Mouse (Mus musculus) hindbrain, embryonic 13.5 days (tissue): Measurements from ENCODE around the gene Epop. TPM values are rescaled to one million over a fixed set of nuclear protein-coding genes. Genes with fewer than 3 reads are reported as not detected.
"Not testable (repeated sequence)": the region's sequence is repeated elsewhere in the genome, so short reads cannot be mapped to it uniquely, and the experiment has no call there.

Source experiments
- ATAC-seq: fragments of 200-750 bp; cut with Nextera tagmentation; 2 replicates; pipeline ENCODE4 v1.8.0; 2017; ENCODE audit warnings: moderate TSS enrichment; ENCODE audit not compliant: low FRiP score
- H3K27ac ChIP-seq: fragments of 300-500 bp; sonication (generic); 2 replicates; pipeline ENCODE4 v1.5.1; 2015; ENCODE audit warnings: inconsistent platforms, mild to moderate bottlenecking, moderate library complexity
- H3K27me3 ChIP-seq: fragments of 300-500 bp; sonication (generic); 2 replicates; pipeline ENCODE4 v1.6.1; 2015; ENCODE audit warnings: mild to moderate bottlenecking, inconsistent platforms
- H3K36me3 ChIP-seq: fragments of 300-500 bp; sonication (generic); 2 replicates; pipeline ENCODE4 v1.6.1; 2015; ENCODE audit warnings: mild to moderate bottlenecking, inconsistent platforms
- H3K4me1 ChIP-seq: fragments of 300-500 bp; sonication (generic); replicated peaks from 2 replicates; pipeline ENCODE4 v1.6.1; 2015; ENCODE audit warnings: inconsistent platforms
- H3K4me2 ChIP-seq: fragments of 300-500 bp; sonication (generic); 2 replicates; pipeline ENCODE4 v1.6.1; 2015; ENCODE audit warnings: inconsistent platforms, mild to moderate bottlenecking, moderate library complexity
- H3K4me3 ChIP-seq: fragments of 300-500 bp; sonication (generic); 2 replicates; pipeline ENCODE4 v1.5.1; 2015; ENCODE audit warnings: mild to moderate bottlenecking, inconsistent platforms
- H3K9ac ChIP-seq: fragments of 300-500 bp; sonication (generic); 2 replicates; pipeline ENCODE4 v1.6.1; 2015; ENCODE audit warnings: mild to moderate bottlenecking, inconsistent platforms
- H3K9me3 ChIP-seq: fragments of 300-500 bp; sonication (generic); 2 replicates; pipeline ENCODE4 v1.6.1; 2016; ENCODE audit warnings: inconsistent platforms
- WGBS: fragments of 180-500 bp; shearing (Covaris S2); methylation state at CpG from one replicate; pipeline ENCODE4 v1.1.7; 2015; 5-methylcytosine and 5-hydroxymethylcytosine counted together
- polyA plus RNA-seq: library from polyadenylated mRNA; unstranded; fragments of >200 nt; fragmentation: Nextera tagmentation; extraction: Ambion mirVana; gene quantifications from 2 replicates; pipeline ENCODE4 v1.2.1, GENCODE M21; 2015

Gene Epop
- polyA plus RNA-seq, 1 experiment from 2014 or later: 3.0 TPM

- peaks cover 29% of the 10 kb centered on the region for H3K27me3 ChIP-seq
- WGBS: 14% methylated on average over 13 of the region's 13 CpGs
- H3K9ac ChIP-seq: peak overlapping the region; percentile 87
- peak overlapping the region; percentile 82 for H3K4me2 ChIP-seq
- H3K4me3 ChIP-seq: peak overlapping the region; percentile 87
- H3K27ac ChIP-seq: peak overlapping the region; percentile 66; the same call in 1 of the 2 replicates
- H3K4me1 ChIP-seq: peaks cover 36% of the 10 kb centered on the region
- no peaks in the 10 kb centered on the region for H3K36me3 ChIP-seq
- ATAC-seq: peak; percentile 9
- H3K9me3 ChIP-seq: no peaks in the 10 kb centered on the region
These were observed 29.9 kb upstream of the Epop start for GRCm38 (mm10) chr11:97659267-97659989.

GRCm38 (mm10) chr11:97658751-97659266 lies 29.3 kb upstream of the Epop start:
- Histone ChIP-seq H3K9me3 (no peaks in the 10 kb centered on the region), H3K27me3 (peaks cover 29% of the 10 kb centered on the region), H3K4me3 (peak overlapping the region; percentile 87), H3K9ac (no peak overlapping the region), H3K36me3 (no peaks in the 10 kb centered on the region), H3K4me1 (peaks cover 32% of the 10 kb centered on the region), H3K4me2 (peak overlapping the region; percentile 82), H3K27ac (no peak overlapping the region)
- 72% methylated on average over 11 of the region's 11 CpGs for WGBS
- ATAC-seq: no peak

- not testable (repeated sequence) for H3K9me3 ChIP-seq, H3K4me3 ChIP-seq, H3K27ac ChIP-seq, ATAC-seq, H3K36me3 ChIP-seq, H3K9ac ChIP-seq, H3K4me2 ChIP-seq
- 96% methylated on average over 6 of the region's 6 CpGs for WGBS
- peaks cover 29% of the 10 kb centered on the region for H3K27me3 ChIP-seq
- H3K4me1 ChIP-seq: peaks cover 32% of the 10 kb centered on the region
These were observed 28.5 kb upstream of the Epop start for GRCm38 (mm10) chr11:97657967-97658366.

- no peak overlapping the region for H3K9ac ChIP-seq
- peaks cover 25% of the 10 kb centered on the region for H3K27me3 ChIP-seq
- no peaks in the 10 kb centered on the region for H3K9me3 ChIP-seq
- H3K4me2 ChIP-seq: no peak overlapping the region
- H3K4me3 ChIP-seq: no peak overlapping the region
- H3K4me1 ChIP-seq: peaks cover 28% of the 10 kb centered on the region
- no peak for ATAC-seq
- H3K36me3 ChIP-seq: no peaks in the 10 kb centered on the region
- 35% methylated on average over 5 of the region's 6 CpGs for WGBS
- H3K27ac ChIP-seq: no peak overlapping the region
These were observed 27.9 kb upstream of the Epop start for GRCm38 (mm10) chr11:97657184-97657945.

- no peak for ATAC-seq
- no peak overlapping the region for H3K4me3 ChIP-seq
- peaks cover 15% of the 10 kb centered on the region for H3K27me3 ChIP-seq
- H3K36me3 ChIP-seq: no peaks in the 10 kb centered on the region
- H3K27ac ChIP-seq: no peak overlapping the region
- 65% methylated on average over 14 of the region's 14 CpGs for WGBS
- H3K4me1 ChIP-seq: peaks cover 19% of the 10 kb centered on the region
- H3K4me2 ChIP-seq: no peak overlapping the region
- H3K9ac ChIP-seq: no peak overlapping the region
- H3K9me3 ChIP-seq: no peaks in the 10 kb centered on the region
These were observed 26.9 kb upstream of the Epop start for GRCm38 (mm10) chr11:97656269-97656971.

- H3K4me2 ChIP-seq: no peak overlapping the region
- 96% methylated on average over 2 of the region's 2 CpGs for WGBS
- H3K4me1 ChIP-seq: peaks cover 10% of the 10 kb centered on the region
- H3K4me3 ChIP-seq: no peak overlapping the region
- H3K9ac ChIP-seq: no peak overlapping the region
- H3K9me3 ChIP-seq: no peaks in the 10 kb centered on the region
- ATAC-seq: no peak
- no peak overlapping the region for H3K27ac ChIP-seq
- no peaks in the 10 kb centered on the region for H3K36me3 ChIP-seq
- peaks cover 5% of the 10 kb centered on the region for H3K27me3 ChIP-seq
These were observed 24.7 kb upstream of the Epop start for GRCm38 (mm10) chr11:97654210-97654609.

GRCm38 (mm10) chr11:97653376-97653775 lies 23.9 kb upstream of the Epop start:
- not testable (repeated sequence) for H3K27me3 ChIP-seq, H3K4me3 ChIP-seq, H3K4me2 ChIP-seq, H3K27ac ChIP-seq, H3K4me1 ChIP-seq, H3K36me3 ChIP-seq, H3K9me3 ChIP-seq, ATAC-seq, H3K9ac ChIP-seq
- 95% methylated on average over 11 of the region's 11 CpGs for WGBS

GRCm38 (mm10) chr11:97650341-97650740 lies 20.8 kb upstream of the Epop start:
- Histone ChIP-seq H3K9me3 (no peaks in the 10 kb centered on the region), H3K27me3 (no peaks in the 10 kb centered on the region), H3K36me3 (no peaks in the 10 kb centered on the region), H3K4me2 (no peak overlapping the region), H3K4me3 (no peak overlapping the region), H3K9ac (no peak overlapping the region), H3K27ac (no peak overlapping the region), H3K4me1 (peaks cover 6% of the 10 kb centered on the region; the same call in 1 of the 2 replicates)
- ATAC-seq: no peak
- 64% methylated on average over 5 of the region's 5 CpGs for WGBS

GRCm38 (mm10) chr11:97648541-97648940 lies 19.0 kb upstream of the Epop start:
- H3K9ac ChIP-seq, H3K4me3 ChIP-seq, H3K27me3 ChIP-seq, H3K4me2 ChIP-seq, H3K27ac ChIP-seq, H3K4me1 ChIP-seq, H3K9me3 ChIP-seq, H3K36me3 ChIP-seq, ATAC-seq: not testable (repeated sequence)
- 79% methylated on average over 4 of the region's 4 CpGs for WGBS

- WGBS: 3% methylated on average over 6 of the region's 6 CpGs
- no peak for ATAC-seq
- Histone ChIP-seq H3K27me3 (0 out of 2 replicates have a peak, but pooled peaks cover 5% of the 10 kb centered on the region), H3K9me3 (no peaks in the 10 kb centered on the region), H3K9ac (no peak overlapping the region), H3K4me3 (no peak overlapping the region), H3K4me1 (no peaks in the 10 kb centered on the region), H3K4me2 (no peak overlapping the region), H3K36me3 (no peaks in the 10 kb centered on the region), H3K27ac (no peak overlapping the region)
These were observed 15.3 kb upstream of the Epop start for GRCm38 (mm10) chr11:97644834-97645233.

GRCm38 (mm10) chr11:97643380-97644055 lies 14.0 kb upstream of the Epop start:
- no peak overlapping the region for H3K4me3 ChIP-seq
- H3K4me1 ChIP-seq: no peaks in the 10 kb centered on the region
- ATAC-seq: no peak
- no peak overlapping the region for H3K4me2 ChIP-seq
- no peak overlapping the region for H3K27ac ChIP-seq
- H3K9ac ChIP-seq: no peak overlapping the region
- H3K36me3 ChIP-seq: no peaks in the 10 kb centered on the region
- H3K27me3 ChIP-seq: 0 out of 2 replicates have a peak, but pooled peaks cover 5% of the 10 kb centered on the region
- no peaks in the 10 kb centered on the region for H3K9me3 ChIP-seq
- WGBS: 87% methylated on average over 8 of the region's 8 CpGs

GRCm38 (mm10) chr11:97642746-97643145 lies 13.2 kb upstream of the Epop start:
- no peak for ATAC-seq
- Histone ChIP-seq H3K4me3 (no peak overlapping the region), H3K36me3 (no peaks in the 10 kb centered on the region), H3K27me3 (0 out of 2 replicates have a peak, but pooled peaks cover 5% of the 10 kb centered on the region), H3K4me2 (no peak overlapping the region), H3K9ac (no peak overlapping the region), H3K4me1 (no peaks in the 10 kb centered on the region), H3K27ac (no peak overlapping the region), H3K9me3 (no peaks in the 10 kb centered on the region)
- 42% methylated on average over 2 of the region's 2 CpGs for WGBS
